Mouse (Mus musculus): ENCODE results near the gene Kctd19.

Gene Kctd19

GRCm38 (mm10) chr8:105413391-105413790 lies at the start of gene Kctd19, which contains the start of gene Lrrc36:
Gene Kctd19 (minus strand): TSS chr8:105413502.
Gene Lrrc36 (plus strand): TSS chr8:105413571.
- DNase-seq (ENCODE audit: low read depth in 1 of 2, low spot score in 2 of 2), result peak; percentile 22 to 51

GRCm38 (mm10) chr8:105461085-105461803 lies 47.9 kb upstream of the Kctd19 start:
- no peak for DNase-seq (ENCODE audit: low read depth in 1 of 2, low spot score in 2 of 2)

GRCm38 (mm10) chr8:105455218-105455617 lies 41.9 kb upstream of the Kctd19 start:
- DNase-seq (ENCODE audit: low read depth in 1 of 2, low spot score in 2 of 2), result no peak

GRCm38 (mm10) chr8:105454088-105454487 lies 40.8 kb upstream of the Kctd19 start:
- DNase-seq (ENCODE audit: low read depth in 1 of 2, low spot score in 2 of 2), result no peak

DNA sequence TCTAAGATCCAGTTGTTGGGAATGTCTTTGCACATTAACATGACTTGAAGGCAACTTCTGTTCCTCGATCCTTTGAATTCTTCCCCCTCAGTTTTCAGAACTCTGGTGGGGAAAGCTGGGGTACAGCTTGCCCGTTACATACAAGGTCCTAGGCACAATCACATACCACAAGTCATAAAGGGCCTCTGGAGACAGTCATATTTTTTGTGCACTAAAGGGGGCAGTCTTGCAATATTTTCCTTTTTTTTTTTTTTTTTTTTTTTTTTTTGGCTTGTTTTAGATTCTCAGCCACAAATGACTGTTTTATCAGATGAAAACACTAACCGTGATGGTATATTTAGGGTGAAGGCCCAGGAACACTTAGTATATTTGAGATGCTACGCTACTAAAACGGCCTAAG lies 40.0 kb upstream of the Kctd19 start:
- DNase-seq (ENCODE audit: low read depth in 1 of 2, low spot score in 2 of 2), result no peak

GRCm38 (mm10) chr8:105451903-105452603 lies 38.8 kb upstream of the Kctd19 start:
- no peak for DNase-seq (ENCODE audit: low read depth in 1 of 2, low spot score in 2 of 2)

DNA sequence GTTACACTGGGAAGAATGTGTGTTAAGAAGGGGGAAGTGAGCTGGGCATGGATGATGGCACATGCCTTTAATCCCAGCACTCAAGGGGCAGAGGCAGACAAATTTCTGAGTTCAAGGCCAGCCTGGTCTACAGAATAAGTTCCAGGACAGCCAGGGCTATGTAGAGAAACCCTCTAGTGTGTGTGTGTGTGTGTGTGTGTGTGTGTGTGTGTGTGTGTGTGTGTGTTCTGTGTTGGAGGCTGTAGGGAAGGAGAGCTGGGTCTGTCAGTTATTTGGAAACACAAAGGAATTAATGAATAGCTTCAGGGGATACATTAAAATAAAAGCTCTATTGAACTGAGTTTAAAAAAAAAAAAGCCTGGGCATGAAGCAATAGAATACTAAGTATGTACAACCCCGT lies 37.7 kb upstream of the Kctd19 start:
- no peak for DNase-seq (ENCODE audit: low read depth in 1 of 2, low spot score in 2 of 2)

DNA sequence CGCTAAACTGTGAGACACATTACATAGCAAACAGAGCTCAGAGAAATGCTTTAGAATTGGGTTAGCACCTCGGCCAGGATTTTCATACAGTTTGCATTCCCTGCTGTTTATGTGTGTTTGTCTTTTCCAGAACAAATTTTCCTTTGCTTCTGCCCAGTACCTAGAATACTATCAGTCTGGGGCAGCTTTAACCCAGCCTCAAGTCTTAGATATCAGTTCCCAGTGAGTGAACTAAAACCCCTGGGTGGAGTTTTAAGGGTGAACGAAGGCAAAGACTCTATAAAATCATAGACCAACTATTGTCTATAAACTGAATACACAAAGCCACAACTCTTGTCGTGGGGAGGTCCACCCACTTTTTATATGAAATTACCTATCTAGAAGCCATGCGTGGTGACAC lies 35.3 kb upstream of the Kctd19 start:
- DNase-seq (ENCODE audit: low read depth in 1 of 2, low spot score in 2 of 2), result no peak

- DNase-seq (ENCODE audit: low read depth in 1 of 2, low spot score in 2 of 2), result no peak
Observed at GRCm38 (mm10) chr8:105448188-105448587, 34.9 kb upstream of the Kctd19 start.

- DNase-seq (ENCODE audit: low read depth in 1 of 2, low spot score in 2 of 2), result no peak
Observed at GRCm38 (mm10) chr8:105446127-105446552, 32.8 kb upstream of the Kctd19 start.

- no peak for DNase-seq (ENCODE audit: low read depth in 1 of 2, low spot score in 2 of 2)
Observed at GRCm38 (mm10) chr8:105445296-105446126, 32.2 kb upstream of the Kctd19 start.

- no peak for DNase-seq (ENCODE audit: low read depth in 1 of 2, low spot score in 2 of 2)
Observed at GRCm38 (mm10) chr8:105442661-105443060, 29.4 kb upstream of the Kctd19 start.

DNA sequence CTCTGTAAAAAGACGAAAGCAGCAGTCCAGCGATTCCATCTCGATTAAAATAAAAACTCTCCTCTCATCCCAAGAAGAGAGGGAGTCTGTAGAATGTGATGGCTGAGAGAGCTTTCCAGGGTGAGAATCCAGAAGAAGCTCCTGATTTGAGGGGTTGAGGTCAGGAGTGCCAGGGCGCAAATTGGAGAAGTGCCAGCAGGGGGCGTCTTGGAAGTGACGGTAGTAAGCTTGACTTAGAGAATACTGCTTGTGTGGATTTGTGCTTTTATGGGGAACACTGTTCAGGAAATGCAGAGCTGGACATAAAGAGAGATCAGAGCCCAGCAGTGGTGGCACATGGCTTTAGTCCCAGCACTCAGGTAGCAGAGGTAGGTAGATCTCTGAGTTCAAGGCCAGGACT lies 28.1 kb upstream of the Kctd19 start:
- DNase-seq (ENCODE audit: low read depth in 1 of 2, low spot score in 2 of 2), result peak in 1 of 2 experiments; percentile 52

- DNase-seq (ENCODE audit: low read depth in 1 of 2, low spot score in 2 of 2), result no peak
Observed at GRCm38 (mm10) chr8:105438865-105439264, 25.6 kb upstream of the Kctd19 start.

GRCm38 (mm10) chr8:105437078-105437748 lies 23.9 kb upstream of the Kctd19 start:
- no peak for DNase-seq (ENCODE audit: low read depth in 1 of 2, low spot score in 2 of 2)

- DNase-seq (ENCODE audit: low read depth in 1 of 2, low spot score in 2 of 2), result no peak
Observed at GRCm38 (mm10) chr8:105436218-105436617, 22.9 kb upstream of the Kctd19 start.

DNA sequence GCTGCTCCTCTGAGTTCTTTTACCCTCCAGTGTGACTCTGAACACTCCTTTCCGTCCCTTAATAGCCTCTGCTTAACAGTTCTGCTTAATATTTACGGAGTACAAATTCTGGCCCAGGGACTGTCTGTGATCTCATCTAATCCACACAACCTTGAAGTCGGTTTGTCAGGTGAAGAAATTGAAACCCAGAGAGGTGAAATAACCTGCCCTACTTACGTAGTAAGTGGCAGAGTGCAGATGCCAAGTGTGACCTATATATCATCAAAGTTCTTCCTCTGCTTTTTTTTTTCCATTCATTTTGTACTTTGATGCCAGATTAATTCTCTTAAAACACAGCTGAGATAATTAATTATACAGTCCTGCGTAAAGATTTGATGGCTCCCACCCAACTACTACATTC lies 20.8 kb upstream of the Kctd19 start:
- DNase-seq (ENCODE audit: low read depth in 1 of 2, low spot score in 2 of 2), result no peak

DNA sequence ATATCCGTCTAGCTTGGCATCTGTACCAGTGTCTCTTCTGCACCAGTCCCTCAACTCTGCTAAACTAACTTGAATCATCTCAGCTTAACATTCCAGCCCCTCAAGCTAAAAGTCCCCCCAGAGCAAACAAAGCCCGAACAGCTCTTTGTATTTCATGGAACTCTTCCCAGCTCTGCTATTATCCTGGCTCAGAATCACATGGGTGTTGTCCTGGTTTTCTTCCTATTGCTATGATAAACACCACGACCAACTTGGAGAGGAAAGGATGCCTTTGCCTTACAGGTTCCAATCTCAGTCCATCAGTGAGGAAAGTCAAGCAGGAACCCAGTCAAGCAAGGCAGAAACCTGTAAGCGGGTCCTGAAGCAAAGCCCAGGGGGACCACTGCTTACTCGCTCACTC lies 20.2 kb upstream of the Kctd19 start:
- no peak for DNase-seq (ENCODE audit: low read depth in 1 of 2, low spot score in 2 of 2)

- no peak for DNase-seq (ENCODE audit: low read depth in 1 of 2, low spot score in 2 of 2)
Observed at GRCm38 (mm10) chr8:105433021-105433420, 19.7 kb upstream of the Kctd19 start.

GRCm38 (mm10) chr8:105431743-105432515 lies 18.6 kb upstream of the Kctd19 start:
- no peak for DNase-seq (ENCODE audit: low read depth in 1 of 2, low spot score in 2 of 2)

Measured in monocyte, adult 2 months (primary cell).